In genomic region chr4:148715396-148715795, GRCm38 (mm10) we compare ENCODE assay signal across 13 mouse cellular contexts.
DNase-seq lines count a peak whose midpoint lies in the region; ATAC-seq and TF ChIP-seq lines count a peak whose summit lies in the region.
"Had no signal": no experiment of that assay in that cellular context is flagged by ENCODE, and none has a peak within 500 bp of the region (broad histone marks: within the 10 kb centered on the region; RNA-seq: fewer than 3 reads in every experiment).

No protein-coding gene starts in this region.

- no peak overlapping the region for H3K9ac ChIP-seq in liver, embryonic 14.5 days (replicated peaks)
- H3K9ac ChIP-seq in liver, embryonic 12.5 days, result no peak overlapping the region
- H3K9ac ChIP-seq: limb, embryonic 12.5 days; neural tube, embryonic 13.5 days had no signal

- H3K27ac ChIP-seq in liver, embryonic 14.5 days, result no peak overlapping the region
- no peak overlapping the region for H3K27ac ChIP-seq in liver, embryonic 12.5 days
- H3K27ac ChIP-seq: forebrain, embryonic 10.5 days; limb, embryonic 12.5 days; midbrain, embryonic 10.5 days; neural tube, embryonic 13.5 days had no signal

- no peaks in the 10 kb centered on the region for H3K27me3 ChIP-seq in liver, embryonic 14.5 days (ENCODE audit: control insufficient read depth, insufficient read depth, low read length)
- peaks cover 66% of the 10 kb centered on the region for H3K27me3 ChIP-seq in liver, embryonic 12.5 days (replicated peaks)

- intact Hi-C loops in left cerebral cortex, postnatal 36 days (cut with DNase I), result no loop called here

- no peaks in the 10 kb centered on the region for H3K4me1 ChIP-seq in liver, embryonic 14.5 days (replicated peaks; ENCODE audit: control insufficient read depth in 2 of 2, insufficient read depth in 2 of 2, low read length in 1 of 2)
- H3K4me1 ChIP-seq in liver, embryonic 12.5 days, result no peaks in the 10 kb centered on the region

- DNase-seq in cerebellum, postnatal 10 days, result peak; percentile 24 to 29
- DNase-seq in liver, embryonic 14.5 days (ENCODE audit: low read depth in 3 of 3, low spot score in 3 of 3), result no peak
- peak; percentile 44 for DNase-seq in kidney, postnatal 10 days
- no peak for DNase-seq in left cerebral cortex, postnatal 36 days (ENCODE audit: low spot score in 2 of 2)
- no peak for DNase-seq in gastrocnemius, adult 8-10 months (ENCODE audit: low spot score in 2 of 2)
- DNase-seq: right cerebral cortex, postnatal 14 days had no signal

- H3K4me2 ChIP-seq in liver, embryonic 14.5 days (ENCODE audit: low read depth), result no peak overlapping the region
- H3K4me2 ChIP-seq in liver, embryonic 12.5 days, result no peak overlapping the region
- H3K4me2 ChIP-seq: limb, embryonic 12.5 days; neural tube, embryonic 13.5 days had no signal

- H3K9me3 ChIP-seq in liver, embryonic 14.5 days (ENCODE audit: control insufficient read depth, low read length), result no peaks in the 10 kb centered on the region
- no peaks in the 10 kb centered on the region for H3K9me3 ChIP-seq in liver, embryonic 12.5 days (replicated peaks)
- H3K9me3 ChIP-seq: forebrain, embryonic 10.5 days; limb, embryonic 12.5 days; midbrain, embryonic 10.5 days; neural tube, embryonic 13.5 days had no signal

- H3K36me3 ChIP-seq in liver, embryonic 14.5 days (replicated peaks; ENCODE audit: control insufficient read depth, insufficient read depth, low read depth), result no peaks in the 10 kb centered on the region
- H3K36me3 ChIP-seq in liver, embryonic 12.5 days, result no peaks in the 10 kb centered on the region
- H3K36me3 ChIP-seq: forebrain, embryonic 10.5 days; limb, embryonic 12.5 days; midbrain, embryonic 10.5 days; neural tube, embryonic 13.5 days had no signal

- 18% methylated on average over 3 of the region's 3 CpGs for WGBS in liver, embryonic 14.5 days (ENCODE audit: insufficient replicate concordance)
- WGBS in liver, embryonic 12.5 days (ENCODE audit: insufficient replicate concordance), result 33% methylated on average over 3 of the region's 3 CpGs

- TF ChIP-seq CTCF in liver, embryonic 14.5 days (IDR thresholded peaks at IDR 0.05; ENCODE audit: low read depth), result peak; percentile 38

- no peak overlapping the region for H3K4me3 ChIP-seq in liver, embryonic 14.5 days (ENCODE audit: insufficient read depth in 1 of 2, low read depth in 2 of 2, low read length in 2 of 2)
- no peak overlapping the region for H3K4me3 ChIP-seq in liver, embryonic 12.5 days
- H3K4me3 ChIP-seq: forebrain, embryonic 10.5 days; limb, embryonic 12.5 days; midbrain, embryonic 10.5 days; neural tube, embryonic 13.5 days had no signal

- no peak for TF ChIP-seq EP300 in liver, embryonic 14.5 days (IDR thresholded peaks at IDR 0.05; ENCODE audit: low read depth)

- ATAC-seq in cerebellum, adult (ENCODE audit: insufficient number of reproducible peaks, low FRiP score, low TSS enrichment), result no peak
- no peak for ATAC-seq in liver, embryonic 14.5 days (ENCODE audit: insufficient read depth)
- no peak for ATAC-seq in liver, embryonic 12.5 days
- ATAC-seq in megakaryocyte-erythroid progenitor cell, adult 5-6 weeks (replicated peaks; ENCODE audit: low FRiP score, low TSS enrichment, poor library complexity, severe bottlenecking), result peak; percentile 44; the same call in 1 of the 2 replicates

Comparison
In these comparisons a context has a peak if more than half of its experiments do, and no peak if none do; other contexts are left out.
1. DNase-seq: peak in cerebellum, postnatal 10 days (2 of 2) and kidney, postnatal 10 days (single experiment); none in liver, embryonic 14.5 days (0 of 3), left cerebral cortex, postnatal 36 days (0 of 2) and gastrocnemius, adult 8-10 months (0 of 2).